Mouse (Mus musculus): ENCODE measurements around the gene Casp6. TPM values are rescaled to one million over a fixed set of nuclear protein-coding genes. Genes with fewer than 3 reads are reported as not detected.
A peak's percentile ranks its signal among the peaks of the same experiment; 100 is the strongest.

Casp6 gene
- polyA plus RNA-seq, 1 experiment from 2014 or later = 53.2 TPM

DNA sequence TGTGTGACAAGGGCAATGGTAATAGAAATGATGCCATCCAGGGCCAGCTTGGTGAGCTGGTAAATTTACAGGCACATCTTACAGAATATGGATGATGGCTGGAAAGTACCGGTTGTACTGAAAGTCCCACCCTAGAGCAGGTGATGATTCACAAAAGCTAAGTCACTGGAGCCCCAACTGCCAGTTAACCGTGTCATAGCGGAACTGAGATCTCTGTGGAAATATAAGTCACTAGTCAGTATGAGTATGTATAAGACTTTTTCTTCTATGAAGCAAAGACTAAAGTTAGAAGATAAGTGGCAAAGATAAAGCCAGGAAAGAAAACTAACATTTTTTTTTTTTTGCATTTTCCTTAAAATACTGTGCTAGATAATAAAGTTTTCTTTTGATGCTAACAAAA lies 8.1 kb upstream of the Casp6 start:
- H3K4me1 ChIP-seq = no peaks in the 10 kb centered on the region
- no peak overlapping the region for H3K4me2 ChIP-seq (replicated peaks)
- WGBS = 96% methylated on average over 3 of the region's 3 CpGs
- ATAC-seq (ENCODE audit: low FRiP score, low read depth) = no peak
- no peak overlapping the region for H3K9ac ChIP-seq
- no peaks in the 10 kb centered on the region for H3K36me3 ChIP-seq
- no peak overlapping the region for H3K27ac ChIP-seq
- H3K4me3 ChIP-seq = no peak overlapping the region
- no peaks in the 10 kb centered on the region for H3K27me3 ChIP-seq (replicated peaks)
- no peaks in the 10 kb centered on the region for H3K9me3 ChIP-seq

DNA sequence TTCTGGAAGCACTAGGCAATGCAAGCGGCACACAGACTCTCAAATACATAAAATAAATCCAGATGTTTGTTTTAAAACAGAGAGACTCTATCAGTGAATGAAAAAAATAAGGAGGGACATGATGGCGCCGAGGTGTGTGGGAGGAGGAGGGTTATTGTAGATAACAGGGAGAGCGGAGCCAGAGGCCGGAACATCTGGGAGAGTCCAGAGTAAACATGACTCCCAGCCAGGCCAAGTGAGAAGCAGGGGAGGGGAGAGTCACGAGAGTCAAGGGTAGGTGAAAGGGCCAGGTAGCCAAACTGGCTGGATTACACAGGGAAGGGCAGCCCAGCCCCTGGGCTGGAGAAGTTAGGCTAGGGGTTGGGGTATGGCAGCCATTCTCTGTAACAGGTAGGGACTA lies 4.6 kb upstream of the Casp6 start:
- H3K36me3 ChIP-seq = no peaks in the 10 kb centered on the region
- WGBS = 82% methylated on average over 6 of the region's 6 CpGs
- no peak overlapping the region for H3K4me3 ChIP-seq
- no peak for ATAC-seq (ENCODE audit: low FRiP score, low read depth)
- no peak overlapping the region for H3K9ac ChIP-seq
- H3K4me2 ChIP-seq (replicated peaks) = no peak overlapping the region
- H3K27ac ChIP-seq = no peak overlapping the region
- peaks cover 5% of the 10 kb centered on the region for H3K4me1 ChIP-seq
- no peaks in the 10 kb centered on the region for H3K27me3 ChIP-seq (replicated peaks)
- H3K9me3 ChIP-seq = no peaks in the 10 kb centered on the region

DNA sequence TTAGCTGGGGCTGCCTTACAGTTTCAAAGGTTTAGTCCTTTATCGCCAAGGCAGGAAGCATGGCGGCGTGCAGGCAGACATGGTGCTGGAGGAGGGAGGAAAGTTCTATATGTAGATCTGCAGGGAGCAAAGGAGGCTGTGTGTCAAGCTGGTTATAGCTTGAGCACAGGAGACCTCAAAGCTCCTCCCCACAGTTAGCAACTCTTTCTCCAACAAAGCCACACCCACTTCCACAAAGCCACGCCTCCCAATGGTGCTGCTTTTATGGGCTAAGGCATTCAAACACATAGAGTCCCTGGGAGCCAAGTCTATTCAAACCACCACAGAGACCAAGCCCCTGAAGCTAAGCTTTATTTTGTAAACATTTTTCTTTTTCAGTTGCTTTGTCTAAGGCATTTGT lies 2.3 kb upstream of the Casp6 start:
- H3K9me3 ChIP-seq = no peaks in the 10 kb centered on the region
- H3K36me3 ChIP-seq = no peaks in the 10 kb centered on the region
- no peaks in the 10 kb centered on the region for H3K27me3 ChIP-seq (replicated peaks)
- H3K4me3 ChIP-seq = no peak overlapping the region
- no peak for ATAC-seq (ENCODE audit: low FRiP score, low read depth)
- no peak overlapping the region for H3K9ac ChIP-seq
- 54% methylated on average over 4 of the region's 4 CpGs for WGBS
- H3K27ac ChIP-seq = no peak overlapping the region
- H3K4me2 ChIP-seq (replicated peaks) = no peak overlapping the region
- peaks cover 10% of the 10 kb centered on the region for H3K4me1 ChIP-seq

DNA sequence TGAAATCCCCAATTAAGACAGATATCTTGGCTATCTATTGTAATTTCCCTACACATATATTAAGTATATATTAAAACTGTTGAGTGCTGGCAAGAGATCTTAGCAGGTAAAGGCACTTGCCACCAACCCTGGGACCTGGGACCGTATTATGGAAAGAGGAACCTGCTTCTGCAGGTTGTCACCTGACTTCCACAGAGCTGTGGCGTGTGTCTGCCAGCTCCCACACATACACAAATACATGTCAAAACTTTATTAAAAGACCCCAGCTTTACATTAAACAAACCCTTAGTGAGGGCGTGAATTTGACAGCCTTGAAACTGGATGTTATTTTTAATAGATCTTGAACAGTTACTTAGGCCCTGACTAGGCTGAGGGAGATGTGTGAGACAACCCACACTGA lies 2.1 kb downstream of the Casp6 start:
- Histone ChIP-seq H3K9me3 (no peaks in the 10 kb centered on the region), H3K4me3 (no peak overlapping the region), H3K9ac (no peak overlapping the region), H3K4me2 (replicated peaks) (no peak overlapping the region), H3K4me1 (peaks cover 10% of the 10 kb centered on the region), H3K27me3 (replicated peaks) (no peaks in the 10 kb centered on the region), H3K27ac (no peak overlapping the region), H3K36me3 (no peaks in the 10 kb centered on the region)
- ATAC-seq (ENCODE audit: low FRiP score, low read depth) = no peak
- 89% methylated on average over 3 of the region's 3 CpGs for WGBS

DNA sequence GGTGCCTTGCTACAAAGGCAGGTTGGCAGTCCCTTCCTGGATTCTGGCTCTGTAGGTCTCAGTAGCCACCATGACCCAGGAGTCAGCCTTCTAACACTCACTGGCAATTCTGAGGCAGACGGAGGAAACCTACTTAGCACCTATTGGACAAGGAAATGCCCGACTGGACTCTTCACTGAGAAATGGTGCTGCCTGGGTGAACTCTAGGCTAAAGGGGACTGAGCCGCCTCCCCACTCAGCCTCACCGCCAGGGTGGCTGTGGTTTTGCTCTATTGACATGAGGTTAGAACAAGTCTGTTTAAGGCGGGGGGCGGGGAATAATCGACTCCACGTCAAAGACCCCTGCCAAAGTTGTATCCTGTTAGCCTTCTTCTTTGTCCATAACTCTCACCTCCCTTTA lies 2.6 kb downstream of the Casp6 start:
- peaks cover 2% of the 10 kb centered on the region; the same call in 1 of the 2 replicates for H3K36me3 ChIP-seq
- H3K4me1 ChIP-seq = peaks cover 10% of the 10 kb centered on the region
- H3K4me3 ChIP-seq = no peak overlapping the region
- WGBS = 89% methylated on average over 8 of the region's 8 CpGs
- no peaks in the 10 kb centered on the region for H3K27me3 ChIP-seq (replicated peaks)
- H3K9ac ChIP-seq = no peak overlapping the region
- no peaks in the 10 kb centered on the region for H3K9me3 ChIP-seq
- no peak overlapping the region for H3K27ac ChIP-seq
- ATAC-seq (ENCODE audit: low FRiP score, low read depth) = no peak
- H3K4me2 ChIP-seq (replicated peaks) = no peak overlapping the region

DNA sequence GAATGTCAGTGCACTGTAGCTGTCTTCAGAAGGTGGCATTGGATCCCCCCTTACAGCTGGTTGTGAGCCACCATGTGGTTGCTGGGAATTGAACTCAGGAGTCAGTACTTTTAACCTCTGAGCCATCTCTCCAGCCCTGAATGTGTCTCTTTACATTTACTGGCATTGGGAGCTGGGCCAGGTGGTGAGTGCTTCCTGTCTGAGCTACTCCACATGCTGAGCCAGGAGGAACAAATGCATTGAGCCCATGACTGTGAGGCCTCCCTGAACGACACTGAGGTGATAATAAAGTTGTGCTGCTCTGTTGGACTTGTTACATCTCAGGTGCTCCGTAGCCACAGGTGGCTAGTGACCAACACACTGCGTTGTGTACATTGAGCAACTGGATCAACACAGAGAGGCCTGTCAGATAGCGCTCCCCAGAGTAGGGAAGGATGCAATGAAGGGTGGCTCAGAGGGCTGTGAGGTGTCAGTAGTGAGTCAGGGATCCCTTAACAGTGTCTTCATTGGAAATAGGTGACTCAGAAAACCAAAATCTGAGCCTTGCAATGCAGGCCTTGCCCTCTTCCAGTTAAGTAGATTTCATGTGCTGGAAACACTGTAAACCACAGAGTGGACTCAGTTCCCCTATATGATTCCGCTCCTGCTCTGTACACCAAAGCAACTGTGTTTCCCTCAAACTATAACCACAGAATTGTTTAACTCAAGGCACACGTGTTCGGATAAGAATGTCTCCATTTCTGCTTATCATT lies 3.3 kb downstream of the Casp6 start:
- H3K9me3 ChIP-seq = no peaks in the 10 kb centered on the region
- no peak overlapping the region for H3K9ac ChIP-seq
- H3K27ac ChIP-seq = no peak overlapping the region
- H3K4me1 ChIP-seq = peaks cover 10% of the 10 kb centered on the region
- no peak overlapping the region for H3K4me3 ChIP-seq
- H3K4me2 ChIP-seq (replicated peaks) = no peak overlapping the region
- ATAC-seq (ENCODE audit: low FRiP score, low read depth) = no peak
- H3K27me3 ChIP-seq (replicated peaks) = no peaks in the 10 kb centered on the region
- H3K36me3 ChIP-seq = peaks cover 9% of the 10 kb centered on the region
- 87% methylated on average over 7 of the region's 7 CpGs for WGBS

DNA sequence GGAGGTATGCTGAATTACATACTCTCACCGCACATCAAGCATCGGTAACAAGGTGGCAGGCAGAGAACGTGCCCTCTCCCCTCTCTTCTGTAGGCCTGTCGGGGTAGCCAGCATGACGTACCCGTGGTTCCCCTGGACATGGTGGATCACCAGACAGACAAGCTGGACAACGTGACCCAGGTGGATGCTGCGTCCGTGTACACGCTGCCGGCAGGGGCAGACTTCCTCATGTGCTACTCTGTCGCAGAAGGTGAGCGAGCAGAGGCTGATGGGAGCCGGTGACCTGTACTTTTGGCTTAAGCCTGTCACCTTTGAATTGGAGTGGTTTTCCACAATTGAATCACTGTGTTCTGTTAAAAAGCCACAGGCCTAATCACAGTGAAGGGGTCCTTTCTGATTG lies 10.8 kb downstream of the Casp6 start:
- Histone ChIP-seq H3K9me3 (no peaks in the 10 kb centered on the region), H3K4me1 (no peaks in the 10 kb centered on the region), H3K9ac (no peak overlapping the region), H3K4me3 (no peak overlapping the region), H3K36me3 (peaks cover 24% of the 10 kb centered on the region), H3K27ac (no peak overlapping the region), H3K27me3 (replicated peaks) (no peaks in the 10 kb centered on the region), H3K4me2 (replicated peaks) (no peak overlapping the region)
- no peak for ATAC-seq (ENCODE audit: low FRiP score, low read depth)
- 96% methylated on average over 14 of the region's 14 CpGs for WGBS

DNA sequence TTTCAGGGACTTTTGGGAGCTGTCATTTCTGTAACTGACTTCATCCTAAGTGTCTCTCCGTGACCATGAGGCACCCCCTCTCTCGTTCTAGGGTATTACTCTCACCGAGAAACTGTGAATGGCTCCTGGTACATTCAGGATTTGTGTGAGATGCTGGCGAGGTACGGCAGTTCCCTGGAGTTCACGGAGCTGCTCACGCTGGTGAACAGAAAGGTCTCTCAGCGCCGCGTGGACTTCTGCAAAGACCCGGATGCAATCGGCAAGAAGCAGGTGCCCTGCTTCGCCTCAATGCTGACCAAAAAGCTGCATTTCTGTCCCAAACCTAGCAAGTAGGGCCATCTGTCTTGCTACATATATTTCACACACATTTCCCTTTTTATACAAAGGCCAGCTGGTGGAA lies 12.0 kb downstream of the Casp6 start:
- H3K9me3 ChIP-seq = no peaks in the 10 kb centered on the region
- ATAC-seq (ENCODE audit: low FRiP score, low read depth) = no peak
- 91% methylated on average over 13 of the region's 13 CpGs for WGBS
- H3K36me3 ChIP-seq = peaks cover 24% of the 10 kb centered on the region
- H3K9ac ChIP-seq = no peak overlapping the region
- no peaks in the 10 kb centered on the region for H3K4me1 ChIP-seq
- no peak overlapping the region for H3K4me3 ChIP-seq
- no peaks in the 10 kb centered on the region for H3K27me3 ChIP-seq (replicated peaks)
- no peak overlapping the region for H3K4me2 ChIP-seq (replicated peaks)
- H3K27ac ChIP-seq = no peak overlapping the region

DNA sequence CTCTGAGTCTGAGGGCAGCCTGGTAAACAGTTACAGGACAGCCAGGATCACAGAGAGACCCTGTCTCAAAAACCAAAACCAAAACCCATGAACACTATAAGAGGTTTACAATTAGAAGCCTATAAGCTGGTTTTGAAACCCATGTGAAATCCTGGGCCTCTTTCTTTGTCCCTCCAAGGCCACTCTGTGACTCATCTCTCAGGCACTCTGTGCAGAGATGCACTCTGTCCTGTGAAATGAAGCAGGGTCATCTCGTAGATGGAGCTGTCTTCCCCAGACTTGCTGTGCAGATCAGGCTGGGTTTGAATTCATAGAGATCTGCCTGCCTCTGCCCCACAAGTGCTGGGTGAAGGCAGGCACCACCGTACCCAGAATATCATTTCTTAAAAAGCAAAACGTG lies 16.2 kb downstream of the Casp6 start:
- no peak for ATAC-seq (ENCODE audit: low FRiP score, low read depth)
- H3K4me2 ChIP-seq (replicated peaks) = no peak overlapping the region
- no peaks in the 10 kb centered on the region for H3K9me3 ChIP-seq
- no peak overlapping the region for H3K4me3 ChIP-seq
- peaks cover 8% of the 10 kb centered on the region for H3K36me3 ChIP-seq
- no peaks in the 10 kb centered on the region for H3K27me3 ChIP-seq (replicated peaks)
- no peak overlapping the region for H3K27ac ChIP-seq
- no peak overlapping the region for H3K9ac ChIP-seq
- H3K4me1 ChIP-seq = no peaks in the 10 kb centered on the region
- WGBS = 84% methylated on average over 3 of the region's 3 CpGs

DNA sequence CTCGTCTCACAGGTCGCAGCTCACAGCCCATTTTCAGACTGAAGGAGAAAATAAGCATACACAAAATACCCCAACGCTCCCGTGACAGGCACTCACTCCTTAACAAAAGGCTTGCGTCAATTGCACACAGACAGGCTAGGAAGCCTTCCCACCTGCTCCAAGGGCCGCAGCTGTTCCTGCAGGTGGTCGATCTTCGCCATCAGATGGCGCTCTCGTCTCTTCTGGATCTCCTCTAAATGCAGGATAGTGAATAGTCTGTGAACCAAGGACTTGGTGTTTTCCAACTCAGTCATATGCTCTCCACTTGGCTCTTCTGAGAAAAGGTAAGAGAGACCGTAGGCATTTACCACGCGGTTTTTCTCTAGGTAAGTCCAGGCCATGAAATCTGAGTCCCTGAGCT lies 17.2 kb downstream of the Casp6 start:
- Histone ChIP-seq H3K27me3 (replicated peaks) (no peaks in the 10 kb centered on the region), H3K9me3 (no peaks in the 10 kb centered on the region), H3K27ac (no peak overlapping the region), H3K36me3 (peaks cover 8% of the 10 kb centered on the region), H3K9ac (no peak overlapping the region), H3K4me3 (no peak overlapping the region), H3K4me2 (replicated peaks) (no peak overlapping the region), H3K4me1 (no peaks in the 10 kb centered on the region)
- ATAC-seq (ENCODE audit: low FRiP score, low read depth) = peak; percentile 63
- WGBS = 16% methylated on average over 13 of the region's 13 CpGs

DNA sequence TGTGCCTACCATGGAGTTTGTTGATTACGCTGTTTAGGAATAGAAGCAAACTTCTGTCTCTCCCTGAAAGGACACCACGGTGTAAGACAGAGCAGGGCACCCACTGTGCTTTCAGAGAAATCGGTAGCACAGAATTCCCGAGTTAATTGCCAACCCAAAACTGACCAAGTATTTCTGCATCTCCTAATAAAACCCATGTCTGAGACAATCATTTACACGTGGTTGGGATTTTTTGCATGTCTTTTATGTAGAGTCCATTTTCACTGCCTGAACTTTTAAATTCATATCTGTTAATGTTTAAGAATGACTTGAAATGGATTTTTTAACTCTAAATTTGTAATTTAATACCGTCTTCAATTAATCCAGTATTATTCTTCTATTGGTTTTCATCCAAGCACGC lies 22.4 kb downstream of the Casp6 start:
- Histone ChIP-seq H3K4me2 (replicated peaks) (no peak overlapping the region), H3K9me3 (no peaks in the 10 kb centered on the region), H3K27me3 (replicated peaks) (no peaks in the 10 kb centered on the region), H3K4me1 (no peaks in the 10 kb centered on the region), H3K9ac (no peak overlapping the region), H3K27ac (no peak overlapping the region), H3K4me3 (no peak overlapping the region), H3K36me3 (no peaks in the 10 kb centered on the region)
- no peak for ATAC-seq (ENCODE audit: low FRiP score, low read depth)
- 94% methylated on average over 7 of the region's 7 CpGs for WGBS

DNA sequence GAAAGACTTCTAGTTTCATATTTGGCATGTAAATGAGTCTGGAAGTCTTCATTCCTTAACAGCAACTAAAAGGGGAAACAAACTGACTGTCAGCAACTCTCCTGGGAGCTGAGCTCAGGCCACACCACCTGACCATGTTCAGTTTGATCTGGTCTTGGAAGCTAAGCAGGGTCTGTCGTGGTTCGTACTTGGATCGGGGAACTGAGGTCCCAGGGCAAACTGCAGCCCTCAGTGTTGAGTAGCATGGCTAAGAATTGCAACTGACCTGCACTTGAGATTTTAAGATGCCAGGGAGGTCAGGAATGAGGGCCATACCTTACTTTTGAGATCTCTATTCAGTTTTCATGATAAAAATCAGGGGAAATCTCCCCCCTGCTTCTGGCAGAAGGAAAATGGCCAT lies 24.6 kb downstream of the Casp6 start:
- no peaks in the 10 kb centered on the region for H3K36me3 ChIP-seq
- WGBS = 95% methylated on average over 3 of the region's 3 CpGs
- no peaks in the 10 kb centered on the region for H3K27me3 ChIP-seq (replicated peaks)
- no peak overlapping the region for H3K4me3 ChIP-seq
- no peak overlapping the region for H3K9ac ChIP-seq
- no peaks in the 10 kb centered on the region for H3K9me3 ChIP-seq
- no peaks in the 10 kb centered on the region for H3K4me1 ChIP-seq
- no peak for ATAC-seq (ENCODE audit: low FRiP score, low read depth)
- no peak overlapping the region for H3K4me2 ChIP-seq (replicated peaks)
- H3K27ac ChIP-seq = no peak overlapping the region

DNA sequence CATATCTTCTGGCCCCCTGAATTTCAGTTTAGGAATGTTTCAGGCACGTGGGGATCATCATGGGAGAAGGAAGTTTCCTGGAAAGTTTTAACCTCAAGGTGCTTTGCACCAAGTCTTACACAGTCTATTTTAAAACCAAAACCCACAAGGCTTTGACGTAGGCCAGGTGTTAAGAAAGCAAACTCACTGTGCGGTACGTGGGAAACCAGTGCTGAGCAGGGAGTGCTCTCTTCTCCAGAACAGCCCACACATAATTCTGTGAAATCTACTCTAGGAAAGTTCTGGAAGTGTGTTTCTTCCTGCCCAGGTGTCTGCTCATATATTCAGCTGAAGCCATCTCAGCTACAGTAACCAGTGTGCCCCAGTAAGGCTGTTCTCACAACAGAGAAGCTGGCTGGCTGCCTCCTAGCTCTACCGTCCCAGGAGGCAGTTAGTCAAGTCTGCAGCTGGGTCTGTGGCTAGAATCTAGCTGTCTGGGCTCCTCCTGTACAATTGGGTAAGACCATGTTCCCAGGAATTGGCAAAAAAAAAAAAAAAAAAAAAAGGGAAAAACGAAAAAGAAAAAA lies 29.1 kb downstream of the Casp6 start:
- no peaks in the 10 kb centered on the region for H3K4me1 ChIP-seq
- no peak for ATAC-seq (ENCODE audit: low FRiP score, low read depth)
- 81% methylated on average over 6 of the region's 6 CpGs for WGBS

More for the DNA sequence above, 29.1 kb downstream of the Casp6 start:
- no peak overlapping the region for H3K27ac ChIP-seq
- H3K9ac ChIP-seq = no peak overlapping the region
- no peaks in the 10 kb centered on the region for H3K27me3 ChIP-seq (replicated peaks)
- H3K9me3 ChIP-seq = no peaks in the 10 kb centered on the region
- H3K36me3 ChIP-seq = no peaks in the 10 kb centered on the region
- H3K4me3 ChIP-seq = no peak overlapping the region
- no peak overlapping the region for H3K4me2 ChIP-seq (replicated peaks)
